Comparison of ENCODE assay signal across 20 mouse cellular contexts in the genomic region with DNA sequence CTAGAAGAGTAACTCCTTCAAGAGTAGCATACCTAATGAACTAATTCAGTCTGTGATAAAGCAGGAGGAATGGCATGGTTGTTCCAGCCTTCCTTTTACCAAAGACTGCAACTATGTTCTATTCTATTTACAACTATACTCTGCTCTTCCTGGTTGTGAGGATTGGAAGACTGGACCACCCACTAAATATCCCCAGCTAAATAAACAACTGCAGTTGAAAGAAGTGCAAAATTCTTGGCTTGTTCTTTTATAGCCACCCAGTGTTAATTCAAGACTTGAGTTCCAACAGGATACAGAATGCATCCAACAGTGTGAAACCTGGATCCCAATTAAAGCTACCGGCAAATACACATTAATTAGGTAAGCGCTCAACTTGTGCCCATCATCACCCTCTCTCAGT.
"Had no signal": no experiment of that assay in that cellular context is flagged by ENCODE, and none has a peak within 500 bp of the region (broad histone marks: within the 10 kb centered on the region; RNA-seq: fewer than 3 reads in every experiment).

No protein-coding gene starts in this region.

- H3K9me3 ChIP-seq: midbrain, embryonic 10.5 days; midbrain, embryonic 12.5 days; neural tube, embryonic 13.5 days; neural tube, embryonic 15.5 days had no signal

- DNase-seq: lung, adult 18-20 months; lung, postnatal 14 days; lung, postnatal 4 days; midbrain, embryonic 14.5 days; retina, postnatal 1 day; right cerebral cortex, adult 18-20 months; right cerebral cortex, postnatal 25 days; right cerebral cortex, postnatal 4 days; spleen, adult 18-20 months; thymus, adult 18-20 months; thymus, postnatal 14 days; thymus, postnatal 36 days had no signal

- H3K4me2 ChIP-seq: midbrain, embryonic 12.5 days; neural tube, embryonic 13.5 days; neural tube, embryonic 15.5 days had no signal

- ATAC-seq: lung, postnatal 0 days; midbrain, embryonic 16.5 days had no signal

- H3K4me1 ChIP-seq: midbrain, embryonic 10.5 days; midbrain, embryonic 12.5 days; neural tube, embryonic 13.5 days; neural tube, embryonic 15.5 days had no signal

- H3K9ac ChIP-seq: liver, embryonic 14.5 days; midbrain, embryonic 12.5 days; neural tube, embryonic 13.5 days; neural tube, embryonic 15.5 days had no signal

- H3K27ac ChIP-seq: liver, embryonic 14.5 days; midbrain, embryonic 10.5 days; midbrain, embryonic 12.5 days; neural tube, embryonic 13.5 days; neural tube, embryonic 15.5 days had no signal

- H3K4me3 ChIP-seq: midbrain, embryonic 10.5 days; midbrain, embryonic 12.5 days; myocyte; neural tube, embryonic 13.5 days; neural tube, embryonic 15.5 days had no signal

- H3K27me3 ChIP-seq: midbrain, embryonic 12.5 days; neural tube, embryonic 13.5 days; neural tube, embryonic 15.5 days had no signal

- H3K36me3 ChIP-seq: midbrain, embryonic 10.5 days; midbrain, embryonic 12.5 days; neural tube, embryonic 13.5 days; neural tube, embryonic 15.5 days had no signal
